Mouse (Mus musculus) lung, adult 2 months (tissue): ENCODE measurements around the gene Ms4a2.

Experiments
- CTCF ChIP-seq: fragments of 200-500 bp; IDR thresholded peaks from 2 replicates; pipeline ENCODE4 v1.5.1; 2011; ENCODE audit warnings: mild to moderate bottlenecking, low read length, control low read depth; ENCODE audit not compliant: insufficient read depth
- POLR2A ChIP-seq: fragments of 200-500 bp; IDR thresholded peaks from 2 replicates; pipeline ENCODE4 v1.6.1; 2011; ENCODE audit warnings: low read depth, mild to moderate bottlenecking, control low read depth, low read length, borderline replicate concordance; ENCODE audit errors: extremely low read depth

DNA sequence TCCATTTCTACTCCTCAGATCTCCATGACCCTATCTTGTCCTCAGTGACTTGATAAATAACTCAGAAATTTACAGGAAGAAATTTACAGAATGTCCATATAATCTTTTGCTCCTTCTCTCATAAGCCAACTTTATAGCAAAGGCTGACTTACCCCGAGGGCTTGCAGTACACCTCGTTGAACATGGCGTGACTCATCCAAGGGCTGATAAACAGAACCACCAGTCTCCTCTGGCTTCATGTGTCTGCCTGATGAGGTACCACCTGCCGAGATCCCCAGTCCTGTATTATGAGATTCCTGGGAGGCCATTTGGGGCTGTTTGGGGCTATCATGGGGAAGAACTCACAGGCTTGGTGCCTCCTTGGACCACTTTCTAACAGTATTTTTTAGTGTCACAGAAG lies 15.5 kb upstream of the Ms4a2 start:
- TF ChIP-seq POLR2A = no peak
- no peak for TF ChIP-seq CTCF
